Mouse (Mus musculus) CD4-positive naive resting alpha-beta T cell, adult 57 days (primary cell): ENCODE data around the gene Peg10. TPM values are rescaled to one million over a fixed set of nuclear protein-coding genes. Genes with fewer than 3 reads are reported as not detected.

ENCODE experiments used
- total RNA-seq: library from RNA; stranded (reverse); gene quantifications from one replicate; pipeline ENCODE4 v1.2.4, GENCODE M21; 2023

Peg10 gene
- 0.12 TPM for total RNA-seq

DNA sequence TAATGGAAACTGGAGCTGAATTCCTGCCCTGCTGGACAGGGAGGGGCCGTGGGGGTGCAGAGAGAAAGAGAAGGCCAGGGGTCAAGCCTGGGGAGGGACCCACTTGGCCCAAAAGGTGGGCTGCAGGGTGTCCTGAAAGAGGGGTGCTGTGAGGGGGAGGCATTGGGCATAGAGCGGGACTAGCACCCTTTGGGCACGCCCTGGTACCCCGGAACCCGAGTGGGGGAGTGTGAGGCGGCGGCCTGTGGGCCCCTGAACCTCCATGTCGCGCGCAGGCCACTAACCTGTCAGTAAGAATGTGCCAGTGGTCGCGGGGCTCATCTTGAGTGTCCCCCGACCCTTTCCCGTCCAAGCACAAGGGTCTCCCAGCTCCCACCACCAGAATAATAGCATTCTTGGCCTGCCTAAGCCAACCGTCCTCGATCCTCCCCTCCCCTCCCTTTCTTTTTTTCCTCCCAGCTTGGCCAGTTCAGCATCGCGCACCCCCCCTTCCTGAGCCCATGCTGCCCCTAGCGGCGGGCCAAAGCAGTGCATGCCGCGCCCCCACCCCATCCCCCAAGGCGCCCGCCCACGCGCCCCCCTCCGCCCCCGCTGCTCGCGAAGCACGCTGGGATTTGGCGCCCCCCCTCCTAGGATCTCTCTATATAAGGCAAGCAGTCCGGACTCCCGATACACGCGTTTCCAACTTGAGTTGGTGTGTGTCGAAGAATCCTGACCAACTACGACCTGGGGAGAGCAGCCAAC is at the start of gene Peg10, which contains the start of gene Sgce:
Peg10 (plus strand) TSS at position 611 of the 744 bp plus-strand sequence.
Sgce (minus strand) TSS at position 512 of the 744 bp plus-strand sequence.

Other genes starting within 250 kb of the Peg10 start
- gene Col1a2, start 242.5 kb upstream of the Peg10 start, total RNA-seq = 2.2 TPM
- 20.7 TPM for gene Casd1, start 146.5 kb upstream of the Peg10 start, total RNA-seq
- gene Sgce, start 99 bp upstream of the Peg10 start, total RNA-seq = 1.1 TPM
- gene Ppp1r9a, start 155.6 kb downstream of the Peg10 start, total RNA-seq = 0.35 TPM